Comparison of ENCODE assay signal across 8 mouse cellular contexts in genomic region chr3:63295237-63295636, GRCm38 (mm10). TPM values are rescaled to one million over a fixed set of nuclear protein-coding genes. Genes with fewer than 3 reads are reported as not detected.
DNase-seq lines count a peak whose midpoint lies in the region; ATAC-seq and TF ChIP-seq lines count a peak whose summit lies in the region.

No protein-coding gene starts in this region.

- peak; percentile 81 for DNase-seq in ES-E14 (ENCODE audit: low read depth, low spot score)
- peak; percentile 49 for DNase-seq in adrenal gland, adult 2 months
- DNase-seq in hindbrain, embryonic 14.5 days (ENCODE audit: low spot score) = peak; percentile 48
- peak; percentile 47 to 64 for DNase-seq in urinary bladder, postnatal 4 days (ENCODE audit: low spot score in 2 of 2)
- no peak for DNase-seq in thymus, postnatal 36 days

- H3K9me3 ChIP-seq in ES-E14 (ENCODE audit: control insufficient read depth, insufficient read depth, low read depth, low read length) = no peaks in the 10 kb centered on the region
- H3K9me3 ChIP-seq in forebrain, embryonic 13.5 days (replicated peaks) = no peaks in the 10 kb centered on the region
- H3K9me3 ChIP-seq in hindbrain, embryonic 14.5 days (ENCODE audit: control insufficient read depth, low read length) = no peaks in the 10 kb centered on the region
- no peaks in the 10 kb centered on the region for H3K9me3 ChIP-seq in limb, embryonic 15.5 days
- no peaks in the 10 kb centered on the region for H3K9me3 ChIP-seq in midbrain, embryonic 15.5 days

- H3K36me3 ChIP-seq in ES-E14 (ENCODE audit: control insufficient read depth, insufficient read depth, low read length, poor library complexity, severe bottlenecking) = no peaks in the 10 kb centered on the region
- H3K36me3 ChIP-seq in forebrain, embryonic 13.5 days (ENCODE audit: poor library complexity, severe bottlenecking) = no peaks in the 10 kb centered on the region
- no peaks in the 10 kb centered on the region for H3K36me3 ChIP-seq in hindbrain, embryonic 14.5 days (replicated peaks; ENCODE audit: control insufficient read depth, insufficient read depth)
- H3K36me3 ChIP-seq in limb, embryonic 15.5 days = no peaks in the 10 kb centered on the region
- H3K36me3 ChIP-seq in midbrain, embryonic 15.5 days (replicated peaks) = no peaks in the 10 kb centered on the region

- under 1% methylated on average over 19 of the region's 21 CpGs for WGBS in forebrain, embryonic 13.5 days
- WGBS in hindbrain, embryonic 14.5 days = under 1% methylated on average over 21 of the region's 21 CpGs
- under 1% methylated on average over 18 of the region's 21 CpGs for WGBS in limb, embryonic 15.5 days
- 0% methylated on average over 21 of the region's 21 CpGs for WGBS in midbrain, embryonic 15.5 days

- peak overlapping the region; percentile 100 for H3K4me2 ChIP-seq in forebrain, embryonic 13.5 days
- H3K4me2 ChIP-seq in hindbrain, embryonic 14.5 days (replicated peaks) = peak overlapping the region; percentile 100
- peak overlapping the region; percentile 94 for H3K4me2 ChIP-seq in limb, embryonic 15.5 days
- H3K4me2 ChIP-seq in midbrain, embryonic 15.5 days = peak overlapping the region; percentile 99

- H3K4me3 ChIP-seq in ES-E14 (ENCODE audit: insufficient read depth in 1 of 2, low read depth in 1 of 2, low read length in 2 of 2, poor library complexity in 1 of 2, severe bottlenecking in 1 of 2) = peak overlapping the region; percentile 84 to 87
- H3K4me3 ChIP-seq in forebrain, embryonic 13.5 days = peak overlapping the region; percentile 70
- peak overlapping the region; percentile 83 for H3K4me3 ChIP-seq in hindbrain, embryonic 14.5 days (replicated peaks; ENCODE audit: low read length)
- H3K4me3 ChIP-seq in limb, embryonic 15.5 days = peak overlapping the region; percentile 78
- H3K4me3 ChIP-seq in midbrain, embryonic 15.5 days = peak overlapping the region; percentile 74

- H3K27me3 ChIP-seq in forebrain, embryonic 13.5 days = peaks cover 23% of the 10 kb centered on the region
- H3K27me3 ChIP-seq in hindbrain, embryonic 14.5 days (ENCODE audit: control insufficient read depth, insufficient read depth, low read length) = peaks cover 25% of the 10 kb centered on the region
- no peaks in the 10 kb centered on the region for H3K27me3 ChIP-seq in limb, embryonic 15.5 days
- 0 out of 2 replicates have a peak, but pooled peaks cover 9% of the 10 kb centered on the region for H3K27me3 ChIP-seq in midbrain, embryonic 15.5 days (replicated peaks)

- H3K9ac ChIP-seq in ES-E14 (ENCODE audit: insufficient read depth, low read depth, low read length, poor library complexity, severe bottlenecking) = peak overlapping the region; percentile 94
- peak overlapping the region; percentile 67 for H3K9ac ChIP-seq in forebrain, embryonic 13.5 days
- H3K9ac ChIP-seq in hindbrain, embryonic 14.5 days = peak overlapping the region; percentile 70
- H3K9ac ChIP-seq in limb, embryonic 15.5 days = peak overlapping the region; percentile 78
- H3K9ac ChIP-seq in midbrain, embryonic 15.5 days = peak overlapping the region; percentile 51

- in situ Hi-C loops in ES-E14 (cut with MboI; ENCODE audit: low sequenced_read_pairs in 2 of 2, unreplicated experiment in 2 of 2) = no loop called here

- H3K4me1 ChIP-seq in ES-E14 (ENCODE audit: control insufficient read depth in 2 of 2, insufficient read depth in 2 of 2, low read length in 2 of 2, poor library complexity in 1 of 2) = peaks cover 4 to 11% of the 10 kb centered on the region in 2 experiments; a peak in 1 of 4 replicates
- peaks cover 4% of the 10 kb centered on the region; the same call in 1 of the 2 replicates for H3K4me1 ChIP-seq in forebrain, embryonic 13.5 days
- peaks cover 8% of the 10 kb centered on the region; the same call in 1 of the 2 replicates for H3K4me1 ChIP-seq in hindbrain, embryonic 14.5 days (replicated peaks; ENCODE audit: control insufficient read depth, insufficient read depth, low read length)
- no peaks in the 10 kb centered on the region for H3K4me1 ChIP-seq in limb, embryonic 15.5 days
- no peaks in the 10 kb centered on the region for H3K4me1 ChIP-seq in midbrain, embryonic 15.5 days

- peak overlapping the region; percentile 88 for H3K27ac ChIP-seq in ES-E14 (ENCODE audit: insufficient read depth, low read depth, low read length, poor library complexity, severe bottlenecking)
- no peak overlapping the region for H3K27ac ChIP-seq in forebrain, embryonic 13.5 days
- no peak overlapping the region for H3K27ac ChIP-seq in hindbrain, embryonic 14.5 days
- H3K27ac ChIP-seq in limb, embryonic 15.5 days = peak overlapping the region; percentile 97
- H3K27ac ChIP-seq in midbrain, embryonic 15.5 days = no peak overlapping the region

- peak; percentile 90 for ATAC-seq in forebrain, embryonic 13.5 days
- peak; percentile 88 for ATAC-seq in hindbrain, embryonic 14.5 days (ENCODE audit: low FRiP score)
- peak; percentile 64; the same call in 1 of the 2 replicates for ATAC-seq in limb, embryonic 15.5 days (ENCODE audit: insufficient number of reproducible peaks, low FRiP score, low TSS enrichment, low read depth)
- peak; percentile 92 for ATAC-seq in midbrain, embryonic 15.5 days (replicated peaks)

TF ChIP-seq in ES-E14, 5 proteins besides CTCF, POLR2A, EP300 and RAD21:
- TF ChIP-seq HCFC1 (IDR thresholded peaks at IDR 0.05; ENCODE audit: borderline replicate concordance, insufficient read depth, low read length) = peak; percentile 55; the same call in 1 of the 2 replicates
- TF ChIP-seq ZC3H11A (IDR thresholded peaks at IDR 0.05; ENCODE audit: borderline replicate concordance, low read depth, low read length) = no peak
- no peak for TF ChIP-seq ZNF384 (IDR thresholded peaks at IDR 0.05; ENCODE audit: low read depth, low read length)
- no peak for TF ChIP-seq MAFK (IDR thresholded peaks at IDR 0.05; ENCODE audit: insufficient read depth, low read depth, low read length)
- TF ChIP-seq CHD2 (IDR thresholded peaks at IDR 0.05; ENCODE audit: low read depth, low read length) = peak; percentile 76

RNA-seq across cellular contexts. Expression of gene Mme, which starts 53.9 kb away (rescaled TPM):
- total RNA-seq in ES-E14 (2012; rRNA removed) = 37.5 and 73.3 TPM in 2 replicates
- total RNA-seq in adrenal gland, adult 2 months (2021) = 10 to 100 TPM; 26.1 to 43.7 TPM
- polyA plus RNA-seq in adrenal gland, adult 2 months (2012; rRNA removed) = 0.74 and 0.88 TPM in 2 replicates
- polyA plus RNA-seq in forebrain, embryonic 13.5 days (2015; fragmentation: Nextera tagmentation; extraction: Ambion mirVana) = 1.6 and 2.6 TPM in 2 replicates
- 4.0 and 4.3 TPM in 2 replicates for polyA plus RNA-seq in hindbrain, embryonic 14.5 days (2014; fragmentation: Nextera tagmentation; extraction: Ambion mirVana)
- 37.0 and 42.8 TPM in 2 replicates for polyA plus RNA-seq in limb, embryonic 15.5 days (2015; fragmentation: Nextera tagmentation; extraction: Ambion mirVana)
- polyA plus RNA-seq in midbrain, embryonic 15.5 days (2015; fragmentation: Nextera tagmentation; extraction: Ambion mirVana) = 2.0 and 3.2 TPM in 2 replicates

Comparison
In these comparisons a context has a peak if more than half of its experiments do, and no peak if none do; other contexts are left out.
1. DNase-seq: peak in ES-E14 (single experiment), adrenal gland, adult 2 months (single experiment), hindbrain, embryonic 14.5 days (single experiment) and urinary bladder, postnatal 4 days (2 of 2); none in thymus, postnatal 36 days (0 of 2).
2. H3K27ac ChIP-seq: peak in ES-E14 (single experiment) and limb, embryonic 15.5 days (single experiment); none in forebrain, embryonic 13.5 days (single experiment), hindbrain, embryonic 14.5 days (single experiment) and midbrain, embryonic 15.5 days (single experiment).
3. Peak in every context shown above with its lines, with median percentiles within 50 percentile points of each other: H3K4me3 ChIP-seq, H3K9ac ChIP-seq, ATAC-seq and H3K4me2 ChIP-seq.